Mouse (Mus musculus) mouse trophoblast stem cell (cell line): Measurements from ENCODE around the gene Gm17657.
"Not testable (repeated sequence)": the region's sequence is repeated elsewhere in the genome, so short reads cannot be mapped to it uniquely, and the experiment has no call there.

ENCODE experiments used
- in situ Hi-C, 2 experiments: fragments of 300-500 bp; cut with MseI, MboI; formaldehyde crosslinking; loops; 2 replicates in 1 of 2; 3 replicates in 1 of 2; pipeline ENCODE4 v1.15.1; 2025

Gene Gm17657

GRCm38 (mm10) chr17:29502669-29503665 is 46.5 kb downstream of the Gm17657 start:
- in situ Hi-C loops: loop anchor here (25.0 kb wide), 1 partner anchor 241 kb away; the partner anchor contains the start of genes BC004004 (in 2 of the 2) and Ppil1 (in 2 of the 2)

GRCm38 (mm10) chr17:29502005-29502668 is 47.3 kb downstream of the Gm17657 start:
- in situ Hi-C loops: loop anchor here (25.0 kb wide), 1 partner anchor 240 kb away; the partner anchor contains the start of genes BC004004 (in 2 of the 2) and Ppil1 (in 2 of the 2)

GRCm38 (mm10) chr17:29500802-29501469 is 48.5 kb downstream of the Gm17657 start:
- in situ Hi-C loops: loop anchor here (25.0 kb wide), 1 partner anchor 239 kb away; the partner anchor contains the start of genes BC004004 (in 2 of the 2) and Ppil1 (in 2 of the 2)

- in situ Hi-C loops: loop anchor here (25.0 kb wide), 1 partner anchor 238 kb away; the partner anchor contains the start of genes BC004004 (in 2 of the 2) and Ppil1 (in 2 of the 2)
Observed at GRCm38 (mm10) chr17:29500243-29500740, 49.1 kb downstream of the Gm17657 start.

- in situ Hi-C loops: no loop called here
Observed at GRCm38 (mm10) chr17:29499511-29499910, 49.9 kb downstream of the Gm17657 start.

GRCm38 (mm10) chr17:29498952-29499351 is 50.5 kb downstream of the Gm17657 start:
- in situ Hi-C loops: not testable (repeated sequence)

GRCm38 (mm10) chr17:29498028-29498427 is 51.4 kb downstream of the Gm17657 start:
- in situ Hi-C loops: no loop called here

GRCm38 (mm10) chr17:29497481-29497880 is 52.0 kb downstream of the Gm17657 start:
- in situ Hi-C loops: not testable (repeated sequence)

- in situ Hi-C loops: no loop called here
Observed at GRCm38 (mm10) chr17:29497071-29497354, 52.4 kb downstream of the Gm17657 start.

GRCm38 (mm10) chr17:29496211-29497070 is 53.0 kb downstream of the Gm17657 start:
- in situ Hi-C loops: no loop called here

GRCm38 (mm10) chr17:29494732-29495076 is 54.7 kb downstream of the Gm17657 start:
- in situ Hi-C loops: loop anchor here in 1 of 2 experiments (5.0 kb wide), 1 partner anchor 97 kb away; no protein-coding TSS in a partner anchor

- in situ Hi-C loops: loop anchor here in 1 of 2 experiments (5.0 kb wide), 1 partner anchor 97 kb away; no protein-coding TSS in a partner anchor
Observed at GRCm38 (mm10) chr17:29494062-29494731, 55.2 kb downstream of the Gm17657 start.

GRCm38 (mm10) chr17:29493461-29493980 is 55.9 kb downstream of the Gm17657 start:
- in situ Hi-C loops: loop anchor here in 1 of 2 experiments (5.0 kb wide), 1 partner anchor 96 kb away; no protein-coding TSS in a partner anchor

GRCm38 (mm10) chr17:29492269-29493191 is 56.9 kb downstream of the Gm17657 start:
- in situ Hi-C loops: loop anchor here in 1 of 2 experiments (5.0 kb wide), 1 partner anchor 95 kb away; no protein-coding TSS in a partner anchor

GRCm38 (mm10) chr17:29491591-29492268 is 57.7 kb downstream of the Gm17657 start:
- in situ Hi-C loops: loop anchor here in 1 of 2 experiments (5.0 kb wide), 1 partner anchor 94 kb away; no protein-coding TSS in a partner anchor

GRCm38 (mm10) chr17:29490713-29491581 is 58.5 kb downstream of the Gm17657 start, which contains the start of gene Pim1:
TSS of gene Pim1 (plus strand) at chr17:29490753.
- in situ Hi-C loops: loop anchor here in 1 of 2 experiments (5.0 kb wide), 1 partner anchor 94 kb away; no protein-coding TSS in a partner anchor
